Mouse (Mus musculus): ENCODE data around the gene Scn8a.

Gene Scn8a

GRCm38 (mm10) chr15:101039651-101040050 is 170.0 kb downstream of the Scn8a start:
- DNase-seq (ENCODE audit: low read depth, low spot score) = peak; percentile 13

GRCm38 (mm10) chr15:101041966-101042365 is 172.3 kb downstream of the Scn8a start:
- no peak for DNase-seq (ENCODE audit: low read depth, low spot score)

- DNase-seq (ENCODE audit: low read depth, low spot score) = peak; percentile 62
Observed at GRCm38 (mm10) chr15:101042613-101043012, 173.0 kb downstream of the Scn8a start.

GRCm38 (mm10) chr15:101044531-101044930 is 174.9 kb downstream of the Scn8a start:
- no peak for DNase-seq (ENCODE audit: low read depth, low spot score)

- no peak for DNase-seq (ENCODE audit: low read depth, low spot score)
Observed at GRCm38 (mm10) chr15:101046039-101046526, 176.4 kb downstream of the Scn8a start.

- no peak for DNase-seq (ENCODE audit: low read depth, low spot score)
Observed at GRCm38 (mm10) chr15:101046527-101047193, 177.0 kb downstream of the Scn8a start.

- DNase-seq (ENCODE audit: low read depth, low spot score) = no peak
Observed at GRCm38 (mm10) chr15:101047194-101047555, 177.5 kb downstream of the Scn8a start, which contains the start of gene Gm47841. Gm47841 (minus strand) TSS chr15:101047397.

- no peak for DNase-seq (ENCODE audit: low read depth, low spot score)
Observed at GRCm38 (mm10) chr15:101048338-101048896, 178.8 kb downstream of the Scn8a start.

GRCm38 (mm10) chr15:101051869-101052268 is 182.2 kb downstream of the Scn8a start:
- DNase-seq (ENCODE audit: low read depth, low spot score) = no peak

GRCm38 (mm10) chr15:101052560-101053501 is 183.2 kb downstream of the Scn8a start:
- no peak for DNase-seq (ENCODE audit: low read depth, low spot score)

GRCm38 (mm10) chr15:101053832-101054459 is 184.3 kb downstream of the Scn8a start:
- DNase-seq (ENCODE audit: low read depth, low spot score) = no peak

- no peak for DNase-seq (ENCODE audit: low read depth, low spot score)
Observed at GRCm38 (mm10) chr15:101054541-101054940, 184.9 kb downstream of the Scn8a start.

GRCm38 (mm10) chr15:101056225-101056624 is 186.6 kb downstream of the Scn8a start:
- peak; percentile 49 for DNase-seq (ENCODE audit: low read depth, low spot score)

- DNase-seq (ENCODE audit: low read depth, low spot score) = no peak
Observed at GRCm38 (mm10) chr15:101059570-101060279, 190.1 kb downstream of the Scn8a start.

- no peak for DNase-seq (ENCODE audit: low read depth, low spot score)
Observed at GRCm38 (mm10) chr15:101060280-101060852, 190.7 kb downstream of the Scn8a start.

- no peak for DNase-seq (ENCODE audit: low read depth, low spot score)
Observed at GRCm38 (mm10) chr15:101065069-101065468, 195.4 kb downstream of the Scn8a start.

- DNase-seq (ENCODE audit: low read depth, low spot score) = no peak
Observed at GRCm38 (mm10) chr15:101066364-101066847, 196.7 kb downstream of the Scn8a start.

- no peak for DNase-seq (ENCODE audit: low read depth, low spot score)
Observed at GRCm38 (mm10) chr15:101066920-101067696, 197.4 kb downstream of the Scn8a start.

- no peak for DNase-seq (ENCODE audit: low read depth, low spot score)
Observed at GRCm38 (mm10) chr15:101068029-101068428, 198.4 kb downstream of the Scn8a start.

GRCm38 (mm10) chr15:101068671-101069070 is 199.0 kb downstream of the Scn8a start:
- no peak for DNase-seq (ENCODE audit: low read depth, low spot score)

Data from A20 (cell line).